ENCODE assay signal across 8 mouse cellular contexts in the genomic region with DNA sequence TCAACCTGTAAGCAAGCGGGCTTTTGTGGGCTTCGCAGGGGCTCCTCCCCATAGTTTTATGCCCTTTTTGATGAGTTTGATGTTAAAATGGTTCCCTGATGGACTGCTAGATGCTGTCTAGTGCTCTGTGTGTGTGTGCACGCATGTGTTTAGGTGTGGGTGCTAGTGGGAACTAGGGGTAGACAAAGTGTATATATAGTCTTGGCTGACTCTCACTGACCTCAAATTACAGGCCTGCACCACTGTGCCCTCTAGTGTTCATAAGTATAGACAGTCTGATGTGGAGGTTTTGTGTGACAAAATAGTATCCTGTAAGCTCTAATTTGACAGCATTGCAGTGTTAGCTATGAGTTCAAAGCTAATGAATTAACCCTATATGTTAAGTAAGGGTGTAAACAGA. TPM values are rescaled to one million over a fixed set of nuclear protein-coding genes. Genes with fewer than 3 reads are reported as not detected.
DNase-seq lines count a peak whose midpoint lies in the region; ATAC-seq and TF ChIP-seq lines count a peak whose summit lies in the region.
"Had no signal": no experiment of that assay in that cellular context is flagged by ENCODE, and none has a peak within 500 bp of the region (broad histone marks: within the 10 kb centered on the region; RNA-seq: fewer than 3 reads in every experiment).

No protein-coding gene starts in this region.

- in situ Hi-C loops in ES-E14 (cut with MboI; ENCODE audit: low sequenced_read_pairs in 2 of 2, unreplicated experiment in 2 of 2), result no loop called here

- H3K27ac ChIP-seq in ES-E14 (ENCODE audit: insufficient read depth, low read depth, low read length, poor library complexity, severe bottlenecking), result no peak overlapping the region
- H3K27ac ChIP-seq: macrophage had no signal

- H3K4me1 ChIP-seq in ES-E14 (ENCODE audit: control insufficient read depth in 2 of 2, insufficient read depth in 2 of 2, low read length in 2 of 2, poor library complexity in 1 of 2), result no peaks in the 10 kb centered on the region

- peaks cover 24% of the 10 kb centered on the region for H3K36me3 ChIP-seq in ES-E14 (ENCODE audit: control insufficient read depth, insufficient read depth, low read length, poor library complexity, severe bottlenecking)

- H3K9ac ChIP-seq in ES-E14 (ENCODE audit: insufficient read depth, low read depth, low read length, poor library complexity, severe bottlenecking), result no peak overlapping the region

- H3K9me3 ChIP-seq in ES-E14 (ENCODE audit: control insufficient read depth, insufficient read depth, low read depth, low read length), result no peaks in the 10 kb centered on the region

- H3K4me3 ChIP-seq in ES-E14 (ENCODE audit: insufficient read depth in 1 of 2, low read depth in 1 of 2, low read length in 2 of 2, poor library complexity in 1 of 2, severe bottlenecking in 1 of 2), result no peak overlapping the region

- peak; percentile 51 for DNase-seq in layer of hippocampus, adult 9-10 months (ENCODE audit: low spot score)
- no peak for DNase-seq in layer of hippocampus, postnatal 36 days
- DNase-seq in ES-E14 (ENCODE audit: low read depth, low spot score), result peak; percentile 17
- peak; percentile 8 for DNase-seq in c-Kit-negative CD71-positive TER-119-positive erythroid progenitor cells, embryonic 14.5 days (ENCODE audit: low read depth, low spot score)
- peak; percentile 37 for DNase-seq in kidney, postnatal 10 days
- DNase-seq in gastrocnemius, adult 8-10 months (ENCODE audit: low spot score in 2 of 2), result no peak

- peak; percentile 87 for ATAC-seq in neutrophil, adult 5-6 weeks (ENCODE audit: extremely low read depth, insufficient number of reproducible peaks, low FRiP score, poor library complexity, severe bottlenecking)

TF ChIP-seq in ES-E14, 5 proteins besides CTCF, POLR2A, EP300 and RAD21:
- TF ChIP-seq CHD2 (IDR thresholded peaks at IDR 0.05; ENCODE audit: low read depth, low read length) (no peak), MAFK (IDR thresholded peaks at IDR 0.05; ENCODE audit: insufficient read depth, low read depth, low read length) (no peak), HCFC1 (IDR thresholded peaks at IDR 0.05; ENCODE audit: borderline replicate concordance, insufficient read depth, low read length) (no peak)
TF ChIP-seq in ES-E14: peak in this region for 0.

RNA-seq across cellular contexts. Expression of a gene that starts 18.5 kb away (rescaled TPM):
- total RNA-seq in layer of hippocampus, postnatal 36 days (2021), result 10 to 100 TPM; 82.2 to 85.0 TPM
- total RNA-seq in ES-E14 (2012; rRNA removed), result 71.6 and 101 TPM in 2 replicates
- total RNA-seq in neutrophil, adult 5-6 weeks (2017), result 70.2 and 76.5 TPM in 2 replicates
- 100 to 1,000 TPM; 110 to 118 (median 113) TPM for total RNA-seq in gastrocnemius, adult 8-10 months (2022)

RNA-seq across cellular contexts. Expression of a gene that starts 35.4 kb away (rescaled TPM):
- not detected for total RNA-seq in layer of hippocampus, postnatal 36 days (2021)
- 28.1 and 30.5 TPM in 2 replicates for total RNA-seq in ES-E14 (2012; rRNA removed)
- 276 and 287 TPM in 2 replicates for total RNA-seq in neutrophil, adult 5-6 weeks (2017)
- under 1 TPM in 3 of 4 experiments, not detected in 1; 0.36 to 0.46 (median 0.40) TPM for total RNA-seq in gastrocnemius, adult 8-10 months (2022)

RNA-seq across cellular contexts. Expression of a gene that starts 36.2 kb away (rescaled TPM):
- 10 to 100 TPM; 17.5 to 20.2 TPM for total RNA-seq in layer of hippocampus, postnatal 36 days (2021)
- total RNA-seq in ES-E14 (2012; rRNA removed), result 27.8 and 41.8 TPM in 2 replicates
- 29.6 and 32.9 TPM in 2 replicates for total RNA-seq in neutrophil, adult 5-6 weeks (2017)
- total RNA-seq in gastrocnemius, adult 8-10 months (2022), result 1 to 10 TPM; 4.9 to 8.1 (median 5.5) TPM

Comparison
In these comparisons a context has a peak if more than half of its experiments do, and no peak if none do; other contexts are left out.
1. DNase-seq: peak in layer of hippocampus, adult 9-10 months (single experiment), ES-E14 (single experiment), c-Kit-negative CD71-positive TER-119-positive erythroid progenitor cells, embryonic 14.5 days (single experiment) and kidney, postnatal 10 days (single experiment); none in layer of hippocampus, postnatal 36 days (0 of 2) and gastrocnemius, adult 8-10 months (0 of 2).
2. RNA of a gene that starts 35.4 kb away (total RNA-seq): 276 to 287 TPM in neutrophil, adult 5-6 weeks and 28.1 to 30.5 TPM in ES-E14; not detected in layer of hippocampus, postnatal 36 days and 0.36 to 0.46 TPM in gastrocnemius, adult 8-10 months; every median in the first group is over 10 times any median in the second.